In genomic region chr2:33754980-33755632, GRCm38 (mm10) we compare ENCODE assay signal across 9 mouse cellular contexts.
DNase-seq lines count a peak whose midpoint lies in the region; ATAC-seq and TF ChIP-seq lines count a peak whose summit lies in the region.
"Had no signal": no experiment of that assay in that cellular context is flagged by ENCODE, and none has a peak within 500 bp of the region (broad histone marks: within the 10 kb centered on the region; RNA-seq: fewer than 3 reads in every experiment).

No protein-coding gene starts in this region.

- no peaks in the 10 kb centered on the region for H3K9me3 ChIP-seq in limb, embryonic 15.5 days

- TF ChIP-seq CTCF in left cerebral cortex, adult 2 months (IDR thresholded peaks at IDR 0.05): no peak

- H3K4me3 ChIP-seq in left cerebral cortex, adult 2 months: no peak overlapping the region
- no peak overlapping the region for H3K4me3 ChIP-seq in limb, embryonic 15.5 days

- peaks cover 50% of the 10 kb centered on the region for H3K4me1 ChIP-seq in limb, embryonic 15.5 days

- DNase-seq in left cerebral cortex, adult 2 months (ENCODE audit: extremely low spot score in 1 of 2, low spot score in 2 of 2): peak in 1 of 2 experiments; percentile 35
- DNase-seq in left cerebral cortex, postnatal 36 days (ENCODE audit: low spot score in 2 of 2): no peak
- DNase-seq in brain, adult 2 months (ENCODE audit: low read depth, low spot score): peak; percentile 59
- no peak for DNase-seq in spleen, postnatal 10 days (ENCODE audit: low spot score in 2 of 2)
- DNase-seq in embryo, embryonic 10 days (ENCODE audit: low spot score): no peak
- no peak for DNase-seq in embryo, embryonic 11 days
- DNase-seq: right cerebral cortex, postnatal 14 days had no signal

- 43% methylated on average over 7 of the region's 7 CpGs for WGBS in limb, embryonic 15.5 days

- peak overlapping the region; percentile 59 for H3K27ac ChIP-seq in left cerebral cortex, adult 2 months
- peak overlapping the region; percentile 90 for H3K27ac ChIP-seq in limb, embryonic 15.5 days

- H3K36me3 ChIP-seq in limb, embryonic 15.5 days: peaks cover 5% of the 10 kb centered on the region; the same call in 1 of the 2 replicates

- H3K9ac ChIP-seq in limb, embryonic 15.5 days: no peak overlapping the region

- ATAC-seq in granulocyte monocyte progenitor cell, adult 5-6 weeks (replicated peaks; ENCODE audit: poor library complexity, severe bottlenecking): peak; percentile 7
- ATAC-seq in limb, embryonic 15.5 days (ENCODE audit: insufficient number of reproducible peaks, low FRiP score, low TSS enrichment, low read depth): no peak

- intact Hi-C loops in left cerebral cortex, adult 2 months (cut with DNase I): loop anchor here (5.0 kb wide), 2 partner anchors 37 to 887 kb away; no protein-coding TSS in a partner anchor
- intact Hi-C loops in left cerebral cortex, postnatal 36 days (cut with DNase I): loop anchor here (5.0 kb wide), 1 partner anchor 32 kb away; no protein-coding TSS in a partner anchor

- no peak overlapping the region for H3K4me2 ChIP-seq in limb, embryonic 15.5 days

- H3K27me3 ChIP-seq in limb, embryonic 15.5 days: peaks cover 3% of the 10 kb centered on the region; the same call in 1 of the 2 replicates
